Mouse (Mus musculus): ENCODE measurements around the gene Uhrf1. TPM values are rescaled to one million over a fixed set of nuclear protein-coding genes. Genes with fewer than 3 reads are reported as not detected.

Gene Uhrf1
- total RNA-seq, 1 experiment = 238 TPM

DNA sequence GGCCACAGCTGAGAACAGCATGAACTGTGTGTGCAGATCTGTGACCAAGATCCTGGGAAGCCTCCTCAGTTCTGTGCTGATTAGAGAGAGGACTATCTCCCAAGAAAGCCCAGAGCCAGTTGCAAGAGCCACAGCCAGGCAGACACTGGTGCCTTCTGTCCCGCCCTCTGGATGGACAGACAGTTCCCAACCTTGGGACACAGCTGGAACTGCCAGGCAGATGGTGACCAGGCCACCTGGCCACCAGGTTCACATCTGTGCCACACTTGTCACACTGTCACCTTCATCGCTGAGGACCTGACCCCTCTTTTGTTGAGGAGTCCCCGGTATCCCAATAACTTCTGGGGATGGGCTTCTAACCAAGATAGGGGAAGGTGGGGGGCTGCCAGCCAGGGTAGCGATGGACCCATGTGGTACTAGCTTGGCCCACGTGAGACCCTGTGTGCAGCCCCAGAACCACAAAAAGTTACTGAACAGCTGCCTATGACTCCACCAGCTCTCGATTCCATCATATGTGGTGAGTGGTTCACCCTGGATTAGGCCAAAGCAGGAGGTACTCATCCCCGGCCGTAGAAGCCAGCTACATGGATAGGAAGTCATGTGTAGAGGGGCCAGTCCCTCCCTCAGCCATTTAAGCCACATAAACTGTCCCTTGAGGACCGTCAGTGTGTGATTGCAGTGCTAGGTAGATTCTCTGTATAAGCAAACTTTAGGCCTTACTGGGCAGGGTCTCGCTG is 43.7 kb upstream of the Uhrf1 start:
- Histone ChIP-seq H3K27ac (ENCODE audit: insufficient read depth, low read depth, low read length, poor library complexity, severe bottlenecking) (no peak overlapping the region), H3K36me3 (ENCODE audit: control insufficient read depth, insufficient read depth, low read length, poor library complexity, severe bottlenecking) (peaks cover 38% of the 10 kb centered on the region), H3K9me3 (ENCODE audit: control insufficient read depth, insufficient read depth, low read depth, low read length) (no peaks in the 10 kb centered on the region), H3K4me3 (ENCODE audit: insufficient read depth in 1 of 2, low read depth in 1 of 2, low read length in 2 of 2, poor library complexity in 1 of 2, severe bottlenecking in 1 of 2) (no peak overlapping the region), H3K9ac (ENCODE audit: insufficient read depth, low read depth, low read length, poor library complexity, severe bottlenecking) (no peak overlapping the region), H3K4me1 (ENCODE audit: control insufficient read depth in 2 of 2, insufficient read depth in 2 of 2, low read length in 2 of 2, poor library complexity in 1 of 2) (peaks cover 5 to 22% of the 10 kb centered on the region in 2 experiments)
- no peak for TF ChIP-seq CHD2 (IDR thresholded peaks at IDR 0.05; ENCODE audit: low read depth, low read length)
- TF ChIP-seq HCFC1 (IDR thresholded peaks at IDR 0.05; ENCODE audit: borderline replicate concordance, insufficient read depth, low read length) = no peak
- TF ChIP-seq MAFK (IDR thresholded peaks at IDR 0.05; ENCODE audit: insufficient read depth, low read depth, low read length) = no peak
- no peak for TF ChIP-seq ZC3H11A (IDR thresholded peaks at IDR 0.05; ENCODE audit: borderline replicate concordance, low read depth, low read length)
- TF ChIP-seq ZNF384 (IDR thresholded peaks at IDR 0.05; ENCODE audit: low read depth, low read length) = no peak
- no peak for DNase-seq (ENCODE audit: low read depth, low spot score)
- in situ Hi-C loops (cut with MboI; ENCODE audit: low sequenced_read_pairs in 2 of 2, unreplicated experiment in 2 of 2) = no loop called here

GRCm38 (mm10) chr17:56261166-56261565 is 42.0 kb upstream of the Uhrf1 start:
- in situ Hi-C loops (cut with MboI; ENCODE audit: low sequenced_read_pairs in 2 of 2, unreplicated experiment in 2 of 2) = no loop called here
- TF ChIP-seq CHD2 (IDR thresholded peaks at IDR 0.05; ENCODE audit: low read depth, low read length) (no peak), ZNF384 (IDR thresholded peaks at IDR 0.05; ENCODE audit: low read depth, low read length) (no peak), MAFK (IDR thresholded peaks at IDR 0.05; ENCODE audit: insufficient read depth, low read depth, low read length) (no peak), HCFC1 (IDR thresholded peaks at IDR 0.05; ENCODE audit: borderline replicate concordance, insufficient read depth, low read length) (no peak), ZC3H11A (IDR thresholded peaks at IDR 0.05; ENCODE audit: borderline replicate concordance, low read depth, low read length) (no peak)
- H3K4me1 ChIP-seq (ENCODE audit: control insufficient read depth in 2 of 2, insufficient read depth in 2 of 2, low read length in 2 of 2, poor library complexity in 1 of 2) = peaks cover 5 to 25% of the 10 kb centered on the region in 2 experiments; a peak in 3 of 4 replicates
- peaks cover 38% of the 10 kb centered on the region for H3K36me3 ChIP-seq (ENCODE audit: control insufficient read depth, insufficient read depth, low read length, poor library complexity, severe bottlenecking)
- H3K4me3 ChIP-seq (ENCODE audit: insufficient read depth in 1 of 2, low read depth in 1 of 2, low read length in 2 of 2, poor library complexity in 1 of 2, severe bottlenecking in 1 of 2) = no peak overlapping the region
- no peak for DNase-seq (ENCODE audit: low read depth, low spot score)
- H3K27ac ChIP-seq (ENCODE audit: insufficient read depth, low read depth, low read length, poor library complexity, severe bottlenecking) = no peak overlapping the region
- H3K9ac ChIP-seq (ENCODE audit: insufficient read depth, low read depth, low read length, poor library complexity, severe bottlenecking) = no peak overlapping the region; the same call in 1 of the 2 replicates
- H3K9me3 ChIP-seq (ENCODE audit: control insufficient read depth, insufficient read depth, low read depth, low read length) = no peaks in the 10 kb centered on the region

GRCm38 (mm10) chr17:56262645-56263094 is 40.5 kb upstream of the Uhrf1 start:
- in situ Hi-C loops (cut with MboI; ENCODE audit: low sequenced_read_pairs in 2 of 2, unreplicated experiment in 2 of 2) = no loop called here
- no peak overlapping the region for H3K4me3 ChIP-seq (ENCODE audit: insufficient read depth in 1 of 2, low read depth in 1 of 2, low read length in 2 of 2, poor library complexity in 1 of 2, severe bottlenecking in 1 of 2)
- no peak overlapping the region for H3K9ac ChIP-seq (ENCODE audit: insufficient read depth, low read depth, low read length, poor library complexity, severe bottlenecking)
- H3K4me1 ChIP-seq (ENCODE audit: control insufficient read depth in 2 of 2, insufficient read depth in 2 of 2, low read length in 2 of 2, poor library complexity in 1 of 2) = peaks cover 5 to 30% of the 10 kb centered on the region in 2 experiments; a peak in 3 of 4 replicates
- H3K27ac ChIP-seq (ENCODE audit: insufficient read depth, low read depth, low read length, poor library complexity, severe bottlenecking) = no peak overlapping the region
- no peaks in the 10 kb centered on the region for H3K9me3 ChIP-seq (ENCODE audit: control insufficient read depth, insufficient read depth, low read depth, low read length)
- TF ChIP-seq CHD2 (IDR thresholded peaks at IDR 0.05; ENCODE audit: low read depth, low read length) (no peak), MAFK (IDR thresholded peaks at IDR 0.05; ENCODE audit: insufficient read depth, low read depth, low read length) (no peak), ZC3H11A (IDR thresholded peaks at IDR 0.05; ENCODE audit: borderline replicate concordance, low read depth, low read length) (no peak), HCFC1 (IDR thresholded peaks at IDR 0.05; ENCODE audit: borderline replicate concordance, insufficient read depth, low read length) (no peak), ZNF384 (IDR thresholded peaks at IDR 0.05; ENCODE audit: low read depth, low read length) (no peak)
- DNase-seq (ENCODE audit: low read depth, low spot score) = no peak
- H3K36me3 ChIP-seq (ENCODE audit: control insufficient read depth, insufficient read depth, low read length, poor library complexity, severe bottlenecking) = peaks cover 38% of the 10 kb centered on the region

GRCm38 (mm10) chr17:56264020-56264419 is 39.1 kb upstream of the Uhrf1 start:
- H3K4me3 ChIP-seq (ENCODE audit: insufficient read depth in 1 of 2, low read depth in 1 of 2, low read length in 2 of 2, poor library complexity in 1 of 2, severe bottlenecking in 1 of 2) = peak overlapping the region in 1 of 2 experiments; percentile 20; a peak in 1 of 4 replicates
- no peak overlapping the region for H3K9ac ChIP-seq (ENCODE audit: insufficient read depth, low read depth, low read length, poor library complexity, severe bottlenecking)
- peaks cover 3 to 25% of the 10 kb centered on the region in 2 experiments; a peak in 3 of 4 replicates for H3K4me1 ChIP-seq (ENCODE audit: control insufficient read depth in 2 of 2, insufficient read depth in 2 of 2, low read length in 2 of 2, poor library complexity in 1 of 2)
- peaks cover 28% of the 10 kb centered on the region for H3K36me3 ChIP-seq (ENCODE audit: control insufficient read depth, insufficient read depth, low read length, poor library complexity, severe bottlenecking)
- H3K9me3 ChIP-seq (ENCODE audit: control insufficient read depth, insufficient read depth, low read depth, low read length) = no peaks in the 10 kb centered on the region
- in situ Hi-C loops (cut with MboI; ENCODE audit: low sequenced_read_pairs in 2 of 2, unreplicated experiment in 2 of 2) = no loop called here
- TF ChIP-seq ZC3H11A (IDR thresholded peaks at IDR 0.05; ENCODE audit: borderline replicate concordance, low read depth, low read length) (peak; percentile 35; the same call in 1 of the 2 replicates), MAFK (IDR thresholded peaks at IDR 0.05; ENCODE audit: insufficient read depth, low read depth, low read length) (no peak), ZNF384 (IDR thresholded peaks at IDR 0.05; ENCODE audit: low read depth, low read length) (no peak), HCFC1 (IDR thresholded peaks at IDR 0.05; ENCODE audit: borderline replicate concordance, insufficient read depth, low read length) (0 out of 2 replicates have a peak, but pooled peaks have one; percentile 49), CHD2 (IDR thresholded peaks at IDR 0.05; ENCODE audit: low read depth, low read length) (no peak)
- no peak overlapping the region for H3K27ac ChIP-seq (ENCODE audit: insufficient read depth, low read depth, low read length, poor library complexity, severe bottlenecking)
- peak; percentile 86 for DNase-seq (ENCODE audit: low read depth, low spot score)

Data from ES-E14 (cell line).